Mouse (Mus musculus) testis, adult 10 weeks (tissue): Measurements from ENCODE around the gene Cdk4. TPM values are rescaled to one million over a fixed set of nuclear protein-coding genes. Genes with fewer than 3 reads are reported as not detected.

ENCODE experiments used
- polyA plus RNA-seq: library from polyadenylated mRNA; stranded (reverse); fragments of 350-450 nt; fragmentation: Illumina TruSeq; extraction: RNeasy Lipid Tissue Mini Kit (QIAGEN cat#74804); gene quantifications from one replicate; pipeline ENCODE4 v1.2.3, GENCODE M21; 2014; ENCODE audit warnings: low read depth, low replicate concordance

Cdk4 gene
- polyA plus RNA-seq: 13.9 TPM

DNA sequence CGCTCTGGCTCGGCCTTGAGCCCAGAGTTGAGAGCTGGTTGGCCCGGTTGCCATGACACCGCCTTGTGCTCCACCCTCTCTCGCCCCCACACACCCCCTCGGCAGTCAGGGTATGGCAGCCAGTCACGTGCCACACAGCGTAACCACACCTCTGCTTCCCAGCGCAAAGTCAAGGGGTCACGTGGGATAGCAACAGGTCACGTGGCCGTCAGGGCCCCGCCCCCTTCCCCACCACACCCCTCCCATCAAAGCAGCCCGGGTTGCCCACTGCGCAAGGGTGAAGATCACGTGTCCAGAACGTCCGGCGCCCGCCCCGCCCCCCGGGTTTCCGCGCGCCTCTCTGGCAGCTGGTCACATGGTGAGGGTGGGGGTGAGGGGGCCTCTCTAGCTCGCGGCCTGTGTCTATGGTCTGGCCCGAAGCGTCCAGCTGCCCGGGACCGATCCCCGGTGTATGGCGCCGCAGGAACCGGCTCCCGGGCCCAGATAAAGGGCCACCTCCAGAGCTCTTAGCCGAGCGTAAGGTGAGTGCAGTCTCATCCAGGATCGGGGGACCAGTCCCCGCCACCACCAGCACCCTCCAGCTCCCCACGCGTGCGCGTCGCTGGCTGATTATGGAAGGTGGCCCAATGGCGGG is at the start of gene Cdk4:
TSS of gene Cdk4 (plus strand) at position 296 of the 634 bp plus-strand sequence.

DNA sequence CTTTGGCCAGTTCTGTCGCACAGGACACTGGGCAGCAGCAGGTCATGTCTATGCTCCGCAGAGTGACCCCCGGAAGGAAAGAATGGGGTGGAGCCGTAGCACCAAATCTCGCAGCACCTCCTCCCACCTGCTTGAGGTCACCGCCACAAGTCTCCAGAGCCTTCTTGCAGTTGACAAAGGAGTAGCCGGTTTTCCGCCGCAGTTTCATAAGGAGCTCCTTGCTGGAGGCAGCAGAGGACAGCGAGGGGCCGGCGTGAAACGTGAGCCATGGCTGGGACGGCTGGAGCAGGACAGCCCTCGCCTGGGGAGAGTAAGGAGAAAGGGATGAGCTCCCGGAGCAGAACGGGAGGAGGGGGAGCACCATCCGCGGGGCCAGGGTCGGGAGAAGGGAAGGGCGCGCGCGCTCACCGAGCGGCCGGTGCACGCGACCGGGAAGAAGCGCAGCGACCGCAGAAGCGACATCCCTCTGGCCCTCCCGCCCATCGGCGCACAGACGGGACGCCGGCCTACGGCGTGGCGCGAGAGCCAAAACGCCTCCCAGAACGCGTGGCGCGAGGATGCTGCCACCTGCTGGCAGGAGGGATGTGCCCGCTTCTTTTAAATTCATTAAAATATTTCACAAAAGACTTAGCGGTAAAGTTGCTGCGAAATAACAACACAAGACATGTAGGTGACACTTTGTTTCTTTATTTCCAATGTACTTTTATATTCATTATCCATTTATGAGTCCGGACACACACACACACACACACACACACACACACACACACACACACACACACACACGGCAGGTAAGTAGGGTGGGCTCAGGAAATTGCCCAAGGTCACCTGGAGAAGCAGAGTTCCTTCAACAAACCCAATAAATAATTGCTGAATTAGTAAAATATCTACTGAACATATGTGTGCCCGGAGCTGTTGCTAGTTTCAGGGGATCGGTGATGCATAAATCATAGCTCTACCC is 32.7 kb upstream of the Cdk4 start, which contains the start of gene Tsfm:
TSS of gene Tsfm (minus strand) at position 505 of the 961 bp plus-strand sequence.

DNA sequence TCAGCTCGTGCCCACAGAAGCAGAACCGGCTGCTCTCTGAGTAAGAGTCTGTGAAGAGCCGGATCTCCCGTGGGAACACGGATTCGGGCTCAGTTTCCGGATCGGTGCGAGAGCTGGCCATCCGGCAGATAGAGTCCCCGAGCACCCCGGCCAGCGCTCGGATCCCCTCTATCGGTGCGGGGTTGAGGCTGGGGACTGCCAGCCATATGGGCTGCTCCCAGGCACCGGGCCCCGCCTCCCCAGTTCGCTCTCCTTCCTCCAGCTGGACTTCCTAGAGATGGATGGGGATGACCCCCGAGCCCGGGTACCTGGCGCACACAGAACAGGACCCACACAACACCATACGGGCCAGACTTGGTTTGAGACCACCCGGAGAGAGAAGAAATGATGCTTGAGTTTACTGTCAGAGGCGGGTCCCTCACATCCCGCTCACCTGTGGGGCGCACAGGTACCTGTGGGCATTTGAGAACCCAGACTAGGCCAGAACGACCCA is 22.0 kb upstream of the Cdk4 start, which contains the start of the genes Mettl1 and Eef1akmt3:
TSS of gene Mettl1 (plus strand) at position 141 of the 493 bp plus-strand sequence.
TSS of gene Eef1akmt3 (minus strand) at position 240 of the 493 bp plus-strand sequence.

DNA sequence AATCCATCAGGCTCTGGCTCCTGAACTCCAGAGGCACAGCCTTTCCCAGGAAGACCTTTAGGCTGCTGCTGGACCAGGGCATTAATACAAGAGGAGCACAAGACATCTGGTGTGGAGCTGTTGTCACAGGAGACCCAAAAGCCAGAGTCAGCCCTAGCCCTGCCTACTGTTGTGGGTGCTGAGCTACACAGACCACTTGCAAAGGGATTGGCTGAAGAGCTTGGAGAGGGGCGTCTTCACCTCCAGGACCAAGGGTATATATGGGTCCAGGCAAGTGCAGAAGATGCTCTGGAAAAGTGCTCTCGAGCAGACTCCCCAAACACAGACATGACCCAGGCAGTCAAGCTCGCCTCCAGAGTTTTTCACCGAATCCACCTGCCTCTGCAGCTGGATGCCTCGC is 15.4 kb upstream of the Cdk4 start, which contains the start of gene Cyp27b1:
TSS of gene Cyp27b1 (plus strand) at position 297 of the 400 bp plus-strand sequence.

DNA sequence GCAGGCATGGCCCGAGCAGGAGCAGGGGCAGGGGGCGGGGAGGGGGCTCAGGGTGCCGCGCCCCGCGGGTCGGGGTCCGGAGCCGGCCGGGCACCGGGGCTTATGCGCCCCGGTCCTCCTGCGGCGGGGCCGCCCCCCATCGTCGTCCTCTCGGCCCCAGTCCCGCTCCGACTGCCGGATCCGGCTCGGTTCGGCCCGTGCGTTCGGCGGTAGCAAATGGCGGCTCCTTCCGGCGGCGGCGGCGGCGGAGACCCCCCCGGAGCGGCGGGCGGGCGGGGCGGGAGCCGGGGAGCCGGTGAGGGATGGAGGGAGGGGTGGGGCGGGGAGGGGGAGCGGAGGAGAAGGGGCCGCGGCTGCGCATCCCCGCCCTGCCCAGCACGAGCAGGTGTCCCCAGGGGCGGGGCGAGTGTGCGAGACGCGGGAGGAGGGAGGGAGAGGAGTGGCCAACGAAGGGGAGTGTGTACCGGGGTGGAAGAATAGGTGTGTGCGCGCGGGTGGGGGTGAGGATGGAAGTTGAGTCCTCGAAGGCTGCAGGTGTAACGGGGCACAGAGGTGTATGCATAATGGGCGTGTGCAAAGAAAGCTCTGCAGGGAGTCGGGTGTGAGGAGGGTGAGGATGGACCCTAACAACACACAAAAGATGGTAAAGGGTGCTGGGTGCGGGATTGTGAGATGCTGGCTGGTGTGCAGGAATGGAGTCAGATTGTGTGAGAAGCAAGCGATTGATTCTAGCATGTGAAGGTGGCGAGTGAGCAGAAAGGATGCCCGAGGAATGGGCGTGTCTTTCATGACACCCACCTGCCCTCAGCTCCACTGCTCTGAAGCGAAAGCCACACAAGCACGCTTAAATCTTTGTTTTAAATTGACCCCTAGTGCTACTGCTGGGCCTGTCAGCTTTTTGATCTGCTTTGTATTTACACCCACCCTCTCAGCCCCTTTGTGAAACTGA is 3.1 kb upstream of the Cdk4 start, which contains the start of gene March9:
TSS of gene March9 (minus strand) at position 217 of the 949 bp plus-strand sequence.

DNA sequence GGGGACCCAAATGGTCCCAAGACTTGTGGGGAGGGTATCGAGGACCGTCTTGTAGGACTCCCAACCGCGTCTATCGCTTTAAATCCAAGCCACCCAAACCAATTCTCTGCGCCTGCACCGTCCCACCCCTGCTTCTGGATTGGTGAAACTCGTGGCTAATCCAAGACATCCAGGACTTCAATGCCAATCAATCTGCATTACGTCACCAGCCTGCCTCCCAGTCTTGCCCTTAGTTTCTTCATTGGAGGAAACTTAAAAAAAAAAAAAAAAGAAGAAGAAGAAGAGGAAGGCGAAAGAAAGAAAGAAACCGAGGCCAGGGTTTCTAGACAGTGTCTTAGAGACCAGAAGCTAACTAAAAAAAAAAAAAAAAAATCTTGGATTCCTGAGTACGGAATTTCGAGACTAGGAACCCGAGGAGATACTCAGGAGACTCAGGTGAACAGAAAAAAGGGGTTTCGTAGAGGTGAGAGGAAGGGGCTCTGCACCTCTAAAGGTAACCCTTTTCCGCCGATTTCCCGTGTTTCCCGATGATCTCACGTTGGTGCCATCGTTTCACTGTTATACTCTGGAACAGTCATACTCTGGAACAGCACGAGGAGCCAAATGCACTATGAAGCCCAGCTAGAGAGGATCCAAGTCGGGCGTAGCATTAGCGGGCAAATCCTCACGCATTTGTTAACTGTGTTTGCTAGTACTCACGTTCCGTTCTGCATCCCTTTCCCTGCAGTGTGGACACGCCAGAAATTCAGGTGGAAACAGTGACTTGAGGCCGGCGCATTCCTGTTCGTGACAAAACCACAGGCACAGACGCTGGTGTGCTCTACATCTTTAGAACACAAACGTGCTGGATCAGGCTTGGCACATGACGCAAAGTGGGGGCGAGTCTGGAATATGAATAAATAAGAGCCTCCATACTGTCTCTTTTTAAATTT is 7.1 kb downstream of the Cdk4 start, which contains the start of gene Tspan31:
TSS of gene Tspan31 (minus strand) at position 75 of the 932 bp plus-strand sequence.

DNA sequence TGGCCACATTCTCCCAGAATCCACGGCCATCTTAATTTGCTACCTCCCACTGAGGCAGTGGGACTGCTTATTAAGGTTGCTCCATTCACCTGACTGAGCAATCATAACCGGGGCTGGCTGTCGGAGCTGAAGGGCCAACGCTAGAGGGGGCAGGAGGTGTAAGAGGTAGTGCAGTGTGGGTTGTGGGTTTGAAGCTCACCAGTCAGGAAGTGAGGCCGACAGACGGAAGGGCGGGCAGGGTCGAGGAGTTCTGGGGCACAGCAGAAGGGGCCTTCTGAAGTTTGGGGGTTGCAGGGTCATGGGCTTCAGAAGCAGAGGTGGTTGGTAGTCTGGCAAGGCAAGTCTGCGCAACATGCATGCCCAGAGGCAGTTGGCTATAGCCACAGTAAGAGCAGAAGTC is 11.7 kb downstream of the Cdk4 start, which contains the start of gene Agap2:
TSS of gene Agap2 (plus strand) at position 205 of the 400 bp plus-strand sequence.

Other genes with a start within 250 kb of the Cdk4 start
- 3.7 TPM for gene Atp23, start 162.2 kb upstream of the Cdk4 start, polyA plus RNA-seq
- gene Ctdsp2, start 84.8 kb upstream of the Cdk4 start, polyA plus RNA-seq: 5.3 TPM
- gene Avil, start 62.8 kb upstream of the Cdk4 start, polyA plus RNA-seq: not detected
- 2.9 TPM for gene Tsfm, start 32.7 kb upstream of the Cdk4 start, polyA plus RNA-seq
- gene Mettl1, start 22.1 kb upstream of the Cdk4 start, polyA plus RNA-seq: 3.7 TPM
- gene Eef1akmt3, start 22.0 kb upstream of the Cdk4 start, polyA plus RNA-seq: not detected
- gene Cyp27b1, start 15.3 kb upstream of the Cdk4 start, polyA plus RNA-seq: 0.11 TPM
- gene March9, start 3.4 kb upstream of the Cdk4 start, polyA plus RNA-seq: 0.27 TPM
- 9.5 TPM for gene Tspan31, start 6.7 kb downstream of the Cdk4 start, polyA plus RNA-seq
- gene Agap2, start 11.8 kb downstream of the Cdk4 start, polyA plus RNA-seq: 0.06 TPM
- gene Os9, start 57.6 kb downstream of the Cdk4 start, polyA plus RNA-seq: 5.2 TPM
- gene B4galnt1, start 101.7 kb downstream of the Cdk4 start, polyA plus RNA-seq: 1.1 TPM
- gene Slc26a10, start 117.1 kb downstream of the Cdk4 start, polyA plus RNA-seq: 3.1 TPM
- 7.3 TPM for gene Arhgef25, start 126.5 kb downstream of the Cdk4 start, polyA plus RNA-seq
- gene Dtx3, start 132.2 kb downstream of the Cdk4 start, polyA plus RNA-seq: 7.7 TPM
- gene Pip4k2c, start 148.1 kb downstream of the Cdk4 start, polyA plus RNA-seq: 7.2 TPM
- gene Kif5a, start 199.8 kb downstream of the Cdk4 start, polyA plus RNA-seq: 0.84 TPM
- gene Dctn2, start 202.8 kb downstream of the Cdk4 start, polyA plus RNA-seq: 67.0 TPM
- gene Mbd6, start 225.5 kb downstream of the Cdk4 start, polyA plus RNA-seq: 3.4 TPM
- 11.4 TPM for gene Mars, start 248.3 kb downstream of the Cdk4 start, polyA plus RNA-seq